Mouse (Mus musculus): ENCODE data around the gene Otud6a. TPM values are rescaled to one million over a fixed set of nuclear protein-coding genes. Genes with fewer than 3 reads are reported as not detected.
A peak's percentile ranks its signal among the peaks of the same experiment; 100 is the strongest.

Gene Otud6a
- not detected in 2 replicates for polyA plus RNA-seq (2014; fragmentation: Nextera tagmentation; extraction: Ambion mirVana)

DNA sequence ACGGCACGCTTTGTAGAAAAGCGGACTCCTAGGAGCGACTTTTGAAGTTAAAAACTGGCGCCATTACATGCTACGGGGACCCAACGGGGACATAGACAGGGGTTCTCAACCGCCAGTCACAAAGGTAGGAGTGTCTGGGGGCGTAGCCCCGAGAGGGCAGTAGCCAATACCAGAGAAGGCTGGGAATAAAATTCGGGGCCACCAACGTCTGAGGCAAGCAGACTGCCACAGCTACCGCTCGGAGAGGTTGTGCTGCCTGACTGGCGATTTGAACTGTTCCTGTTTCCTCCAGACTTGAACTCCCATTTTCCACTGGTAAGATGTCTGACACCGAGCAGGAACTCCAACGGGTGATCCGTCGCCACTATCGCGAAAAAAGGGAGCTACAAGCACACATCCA lies at the start of gene Otud6a:
Gene Otud6a, plus strand, starts transcription at position 321 of the 400 bp plus-strand sequence.
- ATAC-seq, result no peak
- no peak within 1 kb of the TSS for H3K4me2 ChIP-seq (ENCODE audit: low read length)
- H3K27me3 ChIP-seq (replicated peaks; ENCODE audit: control insufficient read depth, insufficient read depth, low read length), result no peaks in the 10 kb centered on the region
- no peaks in the 10 kb centered on the region for H3K4me1 ChIP-seq (ENCODE audit: control insufficient read depth, insufficient read depth, low read length)
- H3K9ac ChIP-seq (ENCODE audit: low read length), result no peak within 1 kb of the TSS
- no peaks in the 10 kb centered on the region for H3K9me3 ChIP-seq (replicated peaks; ENCODE audit: control insufficient read depth, low read length)
- 86% methylated on average over 21 of the region's 21 CpGs for WGBS
- no peaks in the 10 kb centered on the region for H3K36me3 ChIP-seq (ENCODE audit: control insufficient read depth, insufficient read depth, low read length)
- no peak within 1 kb of the TSS for H3K4me3 ChIP-seq (ENCODE audit: low read depth, low read length)
- DNase-seq (ENCODE audit: low spot score), result no peak
- H3K27ac ChIP-seq (ENCODE audit: low read depth, low read length), result no peak within 1 kb of the TSS

DNA sequence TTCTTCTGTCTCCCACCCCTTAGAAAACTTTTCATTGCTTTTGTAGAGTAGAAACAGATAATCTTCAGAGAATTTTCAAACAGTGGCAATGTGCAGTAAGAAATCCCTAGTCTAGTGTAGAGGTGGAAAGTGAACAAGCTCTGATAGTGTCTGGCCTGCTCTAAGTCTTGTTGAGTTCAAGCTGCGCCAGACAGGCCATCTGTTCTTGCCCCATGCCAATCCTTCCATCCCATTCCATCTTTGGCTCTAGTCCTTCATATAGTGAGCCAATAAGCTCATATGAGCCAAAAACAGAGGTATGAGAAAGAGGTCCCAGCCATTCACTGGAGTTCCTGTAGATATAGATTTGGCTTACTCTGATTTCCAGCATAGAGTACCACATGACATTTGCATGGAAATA lies 38.9 kb upstream of the Otud6a start:
- no peaks in the 10 kb centered on the region for H3K4me1 ChIP-seq (ENCODE audit: control insufficient read depth, insufficient read depth, low read length)
- H3K36me3 ChIP-seq (ENCODE audit: control insufficient read depth, insufficient read depth, low read length), result no peaks in the 10 kb centered on the region
- 81% methylated on average over 1 of the region's 1 CpGs for WGBS
- H3K9ac ChIP-seq (ENCODE audit: low read length), result no peak overlapping the region
- no peak for DNase-seq (ENCODE audit: low spot score)
- no peaks in the 10 kb centered on the region for H3K27me3 ChIP-seq (replicated peaks; ENCODE audit: control insufficient read depth, insufficient read depth, low read length)
- H3K9me3 ChIP-seq (replicated peaks; ENCODE audit: control insufficient read depth, low read length), result no peaks in the 10 kb centered on the region
- H3K4me2 ChIP-seq (ENCODE audit: low read length), result no peak overlapping the region
- H3K4me3 ChIP-seq (ENCODE audit: low read depth, low read length), result no peak overlapping the region
- H3K27ac ChIP-seq (ENCODE audit: low read depth, low read length), result no peak overlapping the region
- no peak for ATAC-seq

DNA sequence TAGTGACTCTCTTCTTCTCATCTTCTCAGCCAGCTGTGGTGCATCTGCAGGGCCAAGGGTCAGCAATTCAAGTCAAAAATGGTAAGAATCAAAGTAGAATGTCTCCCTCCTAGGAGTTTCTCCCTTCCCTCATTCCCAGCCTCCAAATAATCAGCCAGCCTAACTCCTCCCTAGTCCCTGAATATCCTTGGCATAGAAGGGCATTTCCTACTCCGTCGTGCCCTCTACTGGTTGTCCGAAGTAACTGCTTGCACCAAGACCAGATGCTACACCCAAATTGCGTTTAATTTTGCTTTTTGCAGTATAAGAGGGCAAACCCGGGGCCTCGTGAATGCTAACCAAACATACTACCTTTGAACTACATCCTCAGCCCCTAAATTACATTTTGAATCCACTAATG lies 36.5 kb upstream of the Otud6a start:
- H3K9me3 ChIP-seq (replicated peaks; ENCODE audit: control insufficient read depth, low read length), result no peaks in the 10 kb centered on the region
- no peak overlapping the region for H3K4me3 ChIP-seq (ENCODE audit: low read depth, low read length)
- no peak overlapping the region for H3K27ac ChIP-seq (ENCODE audit: low read depth, low read length)
- H3K36me3 ChIP-seq (ENCODE audit: control insufficient read depth, insufficient read depth, low read length), result no peaks in the 10 kb centered on the region
- H3K9ac ChIP-seq (ENCODE audit: low read length), result no peak overlapping the region
- WGBS, result 34% methylated on average over 6 of the region's 6 CpGs
- ATAC-seq (peak; percentile 46; the same call in 1 of the 2 replicates), DNase-seq (ENCODE audit: low spot score) (peak; percentile 49)
- H3K4me1 ChIP-seq (ENCODE audit: control insufficient read depth, insufficient read depth, low read length), result no peaks in the 10 kb centered on the region
- no peak overlapping the region for H3K4me2 ChIP-seq (ENCODE audit: low read length)
- H3K27me3 ChIP-seq (replicated peaks; ENCODE audit: control insufficient read depth, insufficient read depth, low read length), result no peaks in the 10 kb centered on the region

DNA sequence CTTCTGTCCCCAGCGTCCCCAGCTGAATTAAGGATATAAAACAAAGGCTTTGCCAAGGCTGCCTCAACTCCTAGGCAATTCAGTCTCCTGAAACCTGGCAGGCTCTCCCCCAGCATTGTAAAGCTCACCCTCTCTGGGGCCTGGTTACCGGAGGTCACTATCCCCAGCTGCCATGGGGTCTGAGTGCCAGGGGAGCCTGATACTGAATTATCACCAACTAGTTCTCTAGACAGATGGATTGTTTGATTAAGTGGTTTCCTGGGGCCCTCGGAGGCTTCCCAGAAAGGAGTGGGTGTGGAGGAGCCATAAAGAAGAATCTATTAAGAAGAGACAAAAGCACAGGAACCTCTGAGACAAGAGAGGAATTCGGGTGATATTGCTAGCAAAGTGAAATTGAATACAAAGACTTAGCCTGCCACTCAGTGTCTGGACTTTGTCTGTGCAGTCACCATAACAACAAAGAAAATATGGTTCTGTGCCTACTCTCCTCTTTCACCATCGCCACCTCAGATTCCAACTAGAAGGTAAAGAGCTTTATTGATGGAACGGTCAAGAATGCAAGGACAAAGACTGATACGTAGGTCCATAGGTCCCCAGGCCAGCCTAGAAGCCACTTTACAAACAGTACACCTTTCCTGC lies 34.5 kb upstream of the Otud6a start:
- no peak overlapping the region for H3K4me3 ChIP-seq (ENCODE audit: low read depth, low read length)
- no peak overlapping the region for H3K27ac ChIP-seq (ENCODE audit: low read depth, low read length)
- WGBS, result 68% methylated on average over 7 of the region's 7 CpGs
- no peaks in the 10 kb centered on the region for H3K9me3 ChIP-seq (replicated peaks; ENCODE audit: control insufficient read depth, low read length)
- DNase-seq (ENCODE audit: low spot score) (peak; percentile 3), ATAC-seq (no peak)
- no peak overlapping the region for H3K4me2 ChIP-seq (ENCODE audit: low read length)
- no peaks in the 10 kb centered on the region for H3K36me3 ChIP-seq (ENCODE audit: control insufficient read depth, insufficient read depth, low read length)
- no peak overlapping the region for H3K9ac ChIP-seq (ENCODE audit: low read length)
- H3K27me3 ChIP-seq (replicated peaks; ENCODE audit: control insufficient read depth, insufficient read depth, low read length), result no peaks in the 10 kb centered on the region
- no peaks in the 10 kb centered on the region for H3K4me1 ChIP-seq (ENCODE audit: control insufficient read depth, insufficient read depth, low read length)

DNA sequence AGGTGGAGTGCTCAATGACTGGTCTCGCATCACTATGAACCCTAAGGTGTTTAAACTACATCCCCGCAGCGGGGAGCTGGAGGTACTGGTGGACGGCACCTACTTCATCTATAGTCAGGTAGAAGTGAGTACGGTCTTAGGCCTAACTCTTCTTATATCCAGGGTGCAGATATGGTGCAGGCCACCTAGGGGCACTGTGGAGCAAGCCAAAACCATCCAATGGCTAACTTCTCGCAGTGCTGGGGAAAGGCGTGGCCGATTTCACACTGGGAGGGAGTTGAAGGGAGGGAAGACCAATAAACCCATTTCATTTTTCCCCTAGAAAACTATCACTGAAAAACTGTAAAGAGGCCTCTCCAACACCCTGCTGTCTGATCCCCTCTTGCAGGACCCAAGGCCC lies 33.8 kb upstream of the Otud6a start:
- Histone ChIP-seq H3K27me3 (replicated peaks; ENCODE audit: control insufficient read depth, insufficient read depth, low read length) (no peaks in the 10 kb centered on the region), H3K9me3 (replicated peaks; ENCODE audit: control insufficient read depth, low read length) (no peaks in the 10 kb centered on the region), H3K9ac (ENCODE audit: low read length) (no peak overlapping the region), H3K4me1 (ENCODE audit: control insufficient read depth, insufficient read depth, low read length) (no peaks in the 10 kb centered on the region), H3K36me3 (ENCODE audit: control insufficient read depth, insufficient read depth, low read length) (no peaks in the 10 kb centered on the region), H3K4me2 (ENCODE audit: low read length) (no peak overlapping the region), H3K4me3 (ENCODE audit: low read depth, low read length) (no peak overlapping the region), H3K27ac (ENCODE audit: low read depth, low read length) (no peak overlapping the region)
- no peak for DNase-seq (ENCODE audit: low spot score)
- no peak for ATAC-seq
- 81% methylated on average over 8 of the region's 8 CpGs for WGBS

DNA sequence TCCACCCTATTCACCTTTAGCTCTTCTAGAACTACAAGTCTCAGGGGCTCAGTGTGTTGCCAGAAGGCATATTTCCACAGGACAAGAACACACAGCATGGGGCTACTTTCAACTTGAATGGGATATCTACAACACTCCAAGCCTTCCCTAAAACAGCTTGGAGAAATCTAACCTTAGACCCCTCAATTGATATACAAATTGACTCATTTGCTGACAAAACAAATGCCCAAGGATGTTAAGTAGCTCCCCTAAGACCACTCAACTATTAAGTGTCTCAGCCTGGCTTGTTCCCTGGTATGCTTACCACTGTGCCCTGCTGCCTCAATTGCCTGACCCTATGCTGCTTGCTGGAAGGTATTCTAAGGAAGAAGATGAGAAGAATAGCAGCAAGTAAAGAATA lies 27.9 kb upstream of the Otud6a start:
- Histone ChIP-seq H3K9ac (ENCODE audit: low read length) (no peak overlapping the region), H3K27ac (ENCODE audit: low read depth, low read length) (no peak overlapping the region), H3K36me3 (ENCODE audit: control insufficient read depth, insufficient read depth, low read length) (no peaks in the 10 kb centered on the region), H3K9me3 (replicated peaks; ENCODE audit: control insufficient read depth, low read length) (no peaks in the 10 kb centered on the region), H3K4me2 (ENCODE audit: low read length) (no peak overlapping the region), H3K27me3 (replicated peaks; ENCODE audit: control insufficient read depth, insufficient read depth, low read length) (no peaks in the 10 kb centered on the region), H3K4me1 (ENCODE audit: control insufficient read depth, insufficient read depth, low read length) (no peaks in the 10 kb centered on the region), H3K4me3 (ENCODE audit: low read depth, low read length) (no peak overlapping the region)
- DNase-seq (ENCODE audit: low spot score) (no peak), ATAC-seq (no peak)

DNA sequence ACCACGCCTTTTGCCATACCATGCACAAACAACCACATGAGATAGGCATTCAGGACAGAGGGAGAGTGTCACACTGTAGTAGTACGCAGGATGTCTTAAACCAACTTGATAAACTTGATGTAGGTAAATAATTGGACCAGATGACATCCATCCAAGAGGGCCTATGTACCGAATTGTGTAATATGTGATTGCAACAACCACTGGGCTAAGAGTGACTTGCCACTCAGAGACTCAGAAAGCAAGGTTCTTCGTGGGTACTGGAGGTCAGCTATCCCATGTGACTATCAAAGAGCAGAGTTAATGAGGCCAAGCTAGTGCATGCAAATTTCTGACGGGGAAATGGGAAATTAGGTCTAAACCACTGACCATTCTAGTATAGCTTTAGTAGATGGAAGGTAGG lies 27.2 kb upstream of the Otud6a start:
- Histone ChIP-seq H3K4me2 (ENCODE audit: low read length) (no peak overlapping the region), H3K36me3 (ENCODE audit: control insufficient read depth, insufficient read depth, low read length) (no peaks in the 10 kb centered on the region), H3K27me3 (replicated peaks; ENCODE audit: control insufficient read depth, insufficient read depth, low read length) (no peaks in the 10 kb centered on the region), H3K4me3 (ENCODE audit: low read depth, low read length) (no peak overlapping the region), H3K4me1 (ENCODE audit: control insufficient read depth, insufficient read depth, low read length) (no peaks in the 10 kb centered on the region), H3K27ac (ENCODE audit: low read depth, low read length) (no peak overlapping the region), H3K9me3 (replicated peaks; ENCODE audit: control insufficient read depth, low read length) (no peaks in the 10 kb centered on the region), H3K9ac (ENCODE audit: low read length) (no peak overlapping the region)
- 82% methylated on average over 5 of the region's 5 CpGs for WGBS
- DNase-seq (ENCODE audit: low spot score) (no peak), ATAC-seq (no peak)

DNA sequence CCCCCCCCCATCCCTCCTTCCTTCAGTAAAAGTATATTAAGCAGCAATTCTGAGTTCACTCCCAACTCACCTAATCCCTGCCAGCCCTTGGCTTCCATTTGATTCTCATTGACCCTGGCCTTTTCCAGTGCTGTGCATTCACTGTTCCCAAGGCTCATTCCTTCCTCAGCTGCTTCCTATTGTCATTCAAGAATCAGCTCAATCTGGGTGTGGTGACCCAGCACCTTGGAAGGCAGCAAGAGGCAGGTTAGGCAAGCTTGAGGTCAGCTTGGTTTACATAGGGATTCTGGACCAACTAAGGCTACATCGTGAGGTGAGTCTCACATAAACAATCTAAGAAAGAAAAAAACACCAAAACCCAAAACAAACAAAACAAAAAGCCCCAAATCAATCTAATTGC lies 19.6 kb upstream of the Otud6a start:
- H3K9ac ChIP-seq (ENCODE audit: low read length), result no peak overlapping the region
- ATAC-seq (no peak), DNase-seq (ENCODE audit: low spot score) (no peak)
- no peak overlapping the region for H3K4me2 ChIP-seq (ENCODE audit: low read length)
- H3K27me3 ChIP-seq (replicated peaks; ENCODE audit: control insufficient read depth, insufficient read depth, low read length), result no peaks in the 10 kb centered on the region
- H3K27ac ChIP-seq (ENCODE audit: low read depth, low read length), result no peak overlapping the region
- H3K4me3 ChIP-seq (ENCODE audit: low read depth, low read length), result no peak overlapping the region
- H3K36me3 ChIP-seq (ENCODE audit: control insufficient read depth, insufficient read depth, low read length), result no peaks in the 10 kb centered on the region
- 66% methylated on average over 1 of the region's 1 CpGs for WGBS
- H3K4me1 ChIP-seq (ENCODE audit: control insufficient read depth, insufficient read depth, low read length), result no peaks in the 10 kb centered on the region
- H3K9me3 ChIP-seq (replicated peaks; ENCODE audit: control insufficient read depth, low read length), result no peaks in the 10 kb centered on the region

DNA sequence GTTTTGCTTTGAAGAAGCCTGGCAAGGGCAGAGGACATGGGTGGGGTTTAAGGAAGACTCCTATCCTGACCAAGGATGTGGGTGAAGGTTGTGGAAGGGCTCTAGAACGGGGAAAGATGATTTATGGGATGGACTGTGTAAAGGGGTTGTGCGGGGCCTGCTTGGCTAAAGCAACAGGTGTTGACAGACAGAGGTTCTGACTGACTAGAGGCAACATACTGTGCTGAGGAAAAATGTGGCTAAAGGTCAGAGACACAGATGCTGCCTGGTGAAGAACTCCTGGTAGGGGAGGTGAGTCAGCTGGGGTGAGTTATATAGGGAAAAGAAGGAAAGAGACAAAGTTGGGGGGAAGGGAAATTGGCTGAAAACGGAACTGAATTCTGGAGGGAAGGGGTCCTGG lies 3.5 kb downstream of the Otud6a start:
- Histone ChIP-seq H3K9me3 (replicated peaks; ENCODE audit: control insufficient read depth, low read length) (no peaks in the 10 kb centered on the region), H3K27ac (ENCODE audit: low read depth, low read length) (no peak overlapping the region), H3K9ac (ENCODE audit: low read length) (no peak overlapping the region), H3K36me3 (ENCODE audit: control insufficient read depth, insufficient read depth, low read length) (no peaks in the 10 kb centered on the region), H3K4me2 (ENCODE audit: low read length) (no peak overlapping the region), H3K4me1 (ENCODE audit: control insufficient read depth, insufficient read depth, low read length) (no peaks in the 10 kb centered on the region), H3K4me3 (ENCODE audit: low read depth, low read length) (no peak overlapping the region), H3K27me3 (replicated peaks; ENCODE audit: control insufficient read depth, insufficient read depth, low read length) (no peaks in the 10 kb centered on the region)
- WGBS, result 76% methylated on average over 3 of the region's 3 CpGs
- DNase-seq (ENCODE audit: low spot score), result no peak
- no peak for ATAC-seq
